Mouse (Mus musculus) ES-Bruce4 (cell line): ENCODE results near the gene Acaca.

ENCODE experiments used
- CTCF ChIP-seq: IDR thresholded peaks from one replicate; pipeline ENCODE4 v1.8.1; 2011; ENCODE audit warnings: low read depth, low read length
- EP300 ChIP-seq: IDR thresholded peaks from 2 replicates; pipeline ENCODE4 v1.6.1; 2011; ENCODE audit warnings: low read depth, low read length; ENCODE audit not compliant: insufficient read depth
- POLR2A ChIP-seq: IDR thresholded peaks from one replicate; pipeline ENCODE4 v1.8.1; 2011; ENCODE audit warnings: low read length; ENCODE audit not compliant: insufficient read depth

DNA sequence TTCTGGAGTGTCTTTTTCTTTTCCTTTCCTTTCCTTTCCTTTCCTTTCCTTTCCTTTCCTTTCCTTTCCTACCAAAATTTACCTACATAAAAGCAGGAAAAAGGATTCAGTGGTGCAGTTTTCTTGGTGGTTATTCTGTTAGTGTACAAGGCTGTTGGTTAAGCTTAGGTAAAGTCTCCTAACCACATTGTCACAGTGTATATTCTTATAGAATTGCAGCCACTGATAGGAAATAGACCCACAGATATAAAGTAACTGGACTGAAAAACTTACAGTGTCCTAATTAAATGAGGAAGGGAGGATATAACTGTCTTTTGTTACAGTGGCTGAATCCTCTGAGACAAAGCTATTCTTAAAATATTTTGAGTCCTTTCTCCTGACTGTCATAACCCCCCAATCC lies 202.9 kb downstream of the Acaca start:
- no peak for TF ChIP-seq POLR2A
- TF ChIP-seq CTCF: no peak
- no peak for TF ChIP-seq EP300
